Mouse (Mus musculus) ES-Bruce4 (cell line): ENCODE measurements around the gene Nipal3.

ENCODE experiments used
- CTCF ChIP-seq: IDR thresholded peaks from one replicate; pipeline ENCODE4 v1.8.1; 2011; ENCODE audit warnings: low read depth, low read length
- POLR2A ChIP-seq: IDR thresholded peaks from one replicate; pipeline ENCODE4 v1.8.1; 2011; ENCODE audit warnings: low read length; ENCODE audit not compliant: insufficient read depth

GRCm38 (mm10) chr4:135433086-135433442, 61.8 kb downstream of the Nipal3 start:
- TF ChIP-seq CTCF (no peak), POLR2A (no peak)
